Mouse (Mus musculus) monocyte, adult 59 days (primary cell): ENCODE data around the gene Kbtbd3. TPM values are rescaled to one million over a fixed set of nuclear protein-coding genes. Genes with fewer than 3 reads are reported as not detected.

ENCODE experiments used
- total RNA-seq, 2 experiments: library from RNA; stranded (reverse); gene quantifications; one replicate each; pipeline ENCODE4 v1.2.4; 2023

The Kbtbd3 gene
- 1 to 10 TPM; 1.2 to 1.4 TPM for total RNA-seq

DNA sequence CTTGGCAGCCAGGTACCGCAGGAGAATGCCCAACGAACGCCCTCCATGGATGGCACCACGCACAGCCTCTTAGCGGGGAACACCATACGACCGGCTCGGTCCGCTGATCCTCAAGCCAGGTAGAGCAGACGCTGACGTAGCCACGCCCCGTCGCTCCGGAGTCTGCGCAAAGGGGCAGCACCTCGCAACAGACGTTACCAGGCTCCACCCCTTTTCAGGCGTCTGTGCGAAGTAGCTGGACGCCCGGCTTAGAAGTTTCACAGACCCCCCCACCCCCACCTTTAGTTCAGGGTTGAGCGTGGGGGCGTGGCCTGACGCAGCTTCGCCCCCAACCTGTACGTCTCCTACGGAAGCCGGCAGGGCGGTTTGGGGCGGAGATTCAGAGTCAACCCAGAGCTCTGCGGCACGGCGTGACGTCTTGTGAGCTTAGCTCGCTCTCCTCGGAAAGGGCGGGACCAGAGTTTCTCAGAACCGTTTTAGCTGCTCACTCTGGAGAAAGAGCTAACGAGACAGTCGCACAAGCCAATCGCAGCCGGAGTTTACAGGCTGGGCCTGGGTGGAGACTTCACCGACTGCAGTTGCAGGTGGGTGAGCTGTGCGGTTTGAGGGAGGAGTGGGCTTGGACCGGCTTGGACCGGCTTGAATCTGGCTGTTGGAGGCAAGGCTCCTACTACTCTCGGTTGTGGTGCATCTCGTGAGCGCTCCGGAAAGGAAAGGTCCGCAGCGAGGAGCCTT lies at the start of gene Kbtbd3, which contains the start of gene Aasdhppt:
Kbtbd3 (plus strand) TSS at position 483 of the 735 bp plus-strand sequence.
Aasdhppt (minus strand) TSS at position 121 of the 735 bp plus-strand sequence.

DNA sequence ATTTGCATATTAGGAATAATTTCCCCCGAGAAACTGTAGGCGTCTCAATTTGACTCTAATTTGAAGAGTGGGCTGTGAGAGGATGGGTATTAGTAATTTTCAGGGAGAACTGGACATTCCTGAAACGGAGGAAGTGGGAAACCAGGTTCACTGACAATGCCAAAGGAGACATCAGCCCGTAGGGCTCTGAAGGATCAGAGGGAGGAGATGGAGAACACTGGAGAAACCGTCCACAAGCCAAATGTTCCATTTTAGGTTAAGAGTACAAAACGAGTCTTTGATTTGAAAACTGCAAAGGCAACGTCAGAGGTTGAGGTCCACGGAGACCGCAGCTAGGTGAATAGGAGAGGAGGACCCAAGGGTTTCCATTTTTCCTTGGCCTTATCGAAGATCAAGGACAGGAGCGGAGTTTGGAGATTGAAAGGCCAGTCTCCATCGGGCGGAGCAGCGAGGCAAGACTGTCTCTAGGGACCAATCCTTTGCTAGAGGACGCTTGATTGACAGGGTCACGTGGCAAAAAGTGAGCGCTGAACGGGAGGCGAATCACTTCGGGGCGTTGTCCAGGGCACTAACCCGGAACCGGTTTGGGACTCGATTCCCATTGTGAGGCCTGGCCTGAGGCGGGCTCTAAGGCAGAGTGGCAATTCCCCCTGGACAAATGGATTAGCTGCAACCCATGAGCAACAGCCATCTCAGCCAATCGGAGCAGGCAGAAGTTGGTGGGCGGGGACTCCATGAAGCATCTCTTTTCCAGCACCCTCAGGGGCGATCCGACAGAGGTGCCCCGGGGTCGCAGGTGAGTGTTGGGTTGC lies 66.4 kb downstream of the Kbtbd3 start, which contains the start of gene Msantd4:
Msantd4 (plus strand) TSS at position 735 of the 812 bp plus-strand sequence.

Other genes starting within 250 kb of the Kbtbd3 start
- 1 to 10 TPM; 5.0 to 6.3 TPM for gene Aasdhppt, start 362 bp upstream of the Kbtbd3 start, total RNA-seq
- gene Msantd4, start 66.7 kb downstream of the Kbtbd3 start, total RNA-seq: 10 to 100 TPM; 10.1 to 11.1 TPM